Mouse (Mus musculus) layer of hippocampus, adult 2 months (tissue): ENCODE results near the gene Gnao1. TPM values are rescaled to one million over a fixed set of nuclear protein-coding genes. Genes with fewer than 3 reads are reported as not detected.
A peak's percentile ranks its signal among the peaks of the same experiment; 100 is the strongest.

Experiments
- DNase-seq, 2 experiments: peaks; one replicate each; pipeline ENCODE4 v3.0.0; 2022; ENCODE audit warnings: low spot score in 2 of 2
- H3K27ac ChIP-seq: fragments of 200-600 bp; 2 replicates; pipeline ENCODE4 v1.8.1; 2022
- H3K4me3 ChIP-seq: fragments of 200-600 bp; 2 replicates; pipeline ENCODE4 v1.8.1; 2022; ENCODE audit warnings: mild to moderate bottlenecking
- CTCF ChIP-seq: fragments of 200-600 bp; conservative IDR thresholded peaks from 2 replicates; pipeline ENCODE4 v1.8.1; 2022; ENCODE audit warnings: antibody characterized with exemption, mild to moderate bottlenecking, moderate library complexity
- total RNA-seq, 2 experiments: library from RNA; stranded (reverse); gene quantifications; 2 replicates each; pipeline ENCODE4 v1.2.3; 2021

The Gnao1 gene
- total RNA-seq, 2 experiments from 2014 or later, result 662 to 678 TPM

GRCm38 (mm10) chr8:93854676-93855075 is 44.9 kb downstream of the Gnao1 start:
- TF ChIP-seq CTCF, result no peak
- no peak for DNase-seq
- H3K4me3 ChIP-seq, result no peak overlapping the region
- H3K27ac ChIP-seq, result peak overlapping the region; percentile 63; the same call in 1 of the 2 replicates

DNA sequence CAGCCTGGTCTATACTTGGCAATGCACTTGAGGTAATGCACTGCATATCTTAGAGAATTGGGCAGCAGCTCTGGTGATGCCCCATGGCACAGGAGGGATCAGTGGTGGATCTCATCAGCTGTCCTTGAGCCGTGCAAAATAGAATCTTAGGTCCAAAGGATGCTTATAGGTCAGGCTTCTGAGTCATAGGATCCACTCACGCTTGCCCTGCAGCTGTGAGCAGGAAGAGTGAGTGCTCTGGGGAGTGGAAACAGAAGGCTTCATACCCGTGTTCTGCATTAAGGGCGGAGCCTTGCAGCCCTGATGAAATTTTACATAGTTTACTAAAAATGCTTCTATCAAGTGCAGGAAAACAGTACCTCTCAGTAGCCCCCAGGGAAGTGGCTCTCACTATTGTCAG is 45.5 kb downstream of the Gnao1 start:
- no peak for DNase-seq
- TF ChIP-seq CTCF, result no peak
- Histone ChIP-seq H3K4me3 (no peak overlapping the region), H3K27ac (peak overlapping the region; percentile 63; the same call in 1 of the 2 replicates)

DNA sequence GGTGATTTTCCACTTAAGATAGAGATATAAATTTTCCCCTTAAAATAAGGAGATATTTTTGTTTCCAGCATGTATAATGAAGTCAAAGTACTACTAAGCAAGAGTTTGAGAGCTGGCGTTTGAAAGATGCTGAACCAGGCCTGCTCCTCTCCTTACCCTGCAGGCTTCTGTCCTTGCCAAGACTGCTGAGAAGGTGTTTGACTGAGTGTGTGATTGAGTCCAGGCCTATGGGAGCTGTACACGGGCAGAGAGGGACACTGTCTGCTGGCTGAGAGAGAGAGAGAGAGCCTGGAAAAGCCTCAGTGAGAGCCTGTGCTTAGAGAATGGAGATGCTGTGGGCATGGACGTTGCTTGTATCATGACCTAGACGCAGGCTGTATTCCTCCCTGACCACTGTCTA is 47.4 kb downstream of the Gnao1 start:
- H3K27ac ChIP-seq, result peak overlapping the region; percentile 43; the same call in 1 of the 2 replicates
- no peak for TF ChIP-seq CTCF
- no peak overlapping the region for H3K4me3 ChIP-seq
- no peak for DNase-seq

DNA sequence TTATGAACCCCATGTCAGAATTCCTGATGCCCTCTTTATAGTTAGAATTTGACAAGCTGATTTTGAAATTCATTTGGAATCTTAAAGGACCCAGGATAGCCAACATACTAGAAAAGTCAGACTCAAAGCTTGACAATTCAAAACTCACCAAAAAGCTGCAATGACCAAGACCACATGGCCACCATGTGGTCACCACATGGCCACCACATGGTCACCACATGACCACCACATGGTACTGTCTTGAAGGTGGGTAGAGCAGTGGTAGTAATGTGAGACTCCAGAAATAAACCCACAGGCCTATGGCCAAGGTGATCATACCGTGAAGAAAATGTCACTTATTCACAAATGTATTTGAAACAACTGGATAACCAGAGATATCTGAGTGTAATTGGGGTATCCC is 48.5 kb downstream of the Gnao1 start:
- H3K4me3 ChIP-seq, result no peak overlapping the region
- DNase-seq, result no peak
- no peak for TF ChIP-seq CTCF
- no peak overlapping the region for H3K27ac ChIP-seq

GRCm38 (mm10) chr8:93860020-93860419 is 50.3 kb downstream of the Gnao1 start:
- no peak for DNase-seq
- TF ChIP-seq CTCF, result no peak
- Histone ChIP-seq H3K27ac (peak overlapping the region; percentile 8; the same call in 1 of the 2 replicates), H3K4me3 (no peak overlapping the region)

DNA sequence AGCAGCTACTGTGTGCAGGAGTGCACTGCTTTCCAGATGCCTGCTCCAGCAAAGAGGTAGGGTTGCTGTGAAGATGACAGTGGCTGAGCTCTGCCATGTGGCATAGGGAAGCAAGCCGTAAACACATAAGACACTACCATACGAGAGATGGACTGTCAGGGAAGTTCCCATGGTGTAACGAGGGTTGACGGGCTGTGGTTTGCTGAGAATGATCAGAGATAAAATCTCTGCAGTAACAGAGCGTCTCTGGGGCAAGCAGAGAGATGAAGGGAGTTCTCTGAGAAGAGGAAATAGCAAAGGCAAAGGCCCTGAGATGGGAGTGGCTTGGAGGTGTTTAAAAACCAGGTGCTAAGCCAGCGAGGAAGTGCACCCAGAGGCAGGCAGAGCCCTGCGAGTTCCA is 54.3 kb downstream of the Gnao1 start:
- Histone ChIP-seq H3K4me3 (no peak overlapping the region), H3K27ac (peak overlapping the region; percentile 28; the same call in 1 of the 2 replicates)
- TF ChIP-seq CTCF, result no peak
- DNase-seq, result no peak

DNA sequence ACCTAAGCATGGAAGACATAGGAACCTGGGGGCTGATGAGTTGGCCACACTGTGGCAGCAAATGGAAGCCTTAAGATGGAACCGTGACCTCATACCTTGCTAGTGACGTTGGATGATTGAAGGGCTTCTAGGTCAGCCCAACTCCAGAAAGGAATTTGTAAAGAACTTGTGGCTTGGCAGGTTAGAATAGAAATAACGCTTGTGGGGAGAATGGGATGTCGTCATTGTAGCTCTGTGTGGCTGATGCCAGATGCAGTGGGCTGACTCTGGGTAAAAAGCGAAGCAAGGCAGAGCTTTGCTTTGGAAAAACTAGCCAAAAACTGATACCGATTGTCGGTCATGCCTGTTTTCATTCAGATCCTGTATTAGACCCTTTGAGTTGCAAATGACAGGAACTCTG is 56.5 kb downstream of the Gnao1 start:
- DNase-seq, result no peak
- H3K4me3 ChIP-seq, result no peak overlapping the region
- H3K27ac ChIP-seq, result peak overlapping the region; percentile 73
- no peak for TF ChIP-seq CTCF

- Histone ChIP-seq H3K4me3 (no peak overlapping the region), H3K27ac (peak overlapping the region; percentile 32; the same call in 1 of the 2 replicates)
- no peak for TF ChIP-seq CTCF
- DNase-seq, result no peak
Measured at GRCm38 (mm10) chr8:93868486-93869221, 58.9 kb downstream of the Gnao1 start.

- no peak for TF ChIP-seq CTCF
- DNase-seq, result no peak
- Histone ChIP-seq H3K27ac (peak overlapping the region; percentile 55; the same call in 1 of the 2 replicates), H3K4me3 (no peak overlapping the region)
Measured at GRCm38 (mm10) chr8:93871275-93871674, 61.5 kb downstream of the Gnao1 start.

- no peak for TF ChIP-seq CTCF
- Histone ChIP-seq H3K4me3 (no peak overlapping the region), H3K27ac (peak overlapping the region; percentile 57)
- no peak for DNase-seq
Measured at GRCm38 (mm10) chr8:93878396-93878795, 68.6 kb downstream of the Gnao1 start.

DNA sequence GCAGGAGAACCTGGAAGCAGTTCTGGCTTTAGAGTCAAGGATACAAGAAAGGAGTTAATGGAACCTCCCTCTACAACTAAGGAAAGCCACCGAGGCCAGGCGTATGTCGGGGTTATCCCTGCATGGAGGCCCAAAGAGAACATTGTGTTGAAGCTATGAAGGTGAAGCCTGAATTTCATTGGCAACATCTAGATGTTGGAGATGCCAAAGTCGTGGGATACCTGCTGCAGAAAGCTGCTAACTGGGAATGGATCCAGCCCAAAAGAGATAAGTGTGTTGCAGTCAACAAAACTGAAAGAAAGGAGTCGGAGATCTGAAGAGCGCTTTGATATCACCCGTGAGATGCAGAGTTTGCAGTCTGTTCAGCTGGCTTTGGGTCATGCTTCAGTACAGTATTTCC is 70.2 kb downstream of the Gnao1 start:
- Histone ChIP-seq H3K27ac (peak overlapping the region; percentile 57; the same call in 1 of the 2 replicates), H3K4me3 (no peak overlapping the region)
- no peak for TF ChIP-seq CTCF
- no peak for DNase-seq

- no peak for DNase-seq
- no peak for TF ChIP-seq CTCF
- Histone ChIP-seq H3K27ac (peak overlapping the region; percentile 90), H3K4me3 (no peak overlapping the region)
Measured at GRCm38 (mm10) chr8:93881381-93881780, 71.6 kb downstream of the Gnao1 start.

- DNase-seq, result no peak
- H3K27ac ChIP-seq, result peak overlapping the region; percentile 90
- TF ChIP-seq CTCF, result no peak; the same call in 1 of the 2 replicates
- H3K4me3 ChIP-seq, result no peak overlapping the region
Measured at GRCm38 (mm10) chr8:93883241-93883640, 73.5 kb downstream of the Gnao1 start.

- no peak overlapping the region for H3K4me3 ChIP-seq
- H3K27ac ChIP-seq, result peak overlapping the region; percentile 90
- no peak for TF ChIP-seq CTCF
- DNase-seq, result no peak
Measured at GRCm38 (mm10) chr8:93883771-93884170, 74.0 kb downstream of the Gnao1 start.
